Mouse (Mus musculus) midbrain, embryonic 13.5 days (tissue): ENCODE results near the gene Ugt1a10. TPM values are rescaled to one million over a fixed set of nuclear protein-coding genes. Genes with fewer than 3 reads are reported as not detected.
"Not testable (repeated sequence)": the region's sequence is repeated elsewhere in the genome, so short reads cannot be mapped to it uniquely, and the experiment has no call there.

Source experiments
- ATAC-seq: fragments of 200-750 bp; cut with Nextera tagmentation; 2 replicates; pipeline ENCODE4 v1.8.0; 2017; ENCODE audit warnings: mild to moderate bottlenecking, moderate TSS enrichment, moderate library complexity
- H3K27ac ChIP-seq: fragments of 300-500 bp; sonication (generic); 2 replicates; pipeline ENCODE4 v1.5.1; 2015; ENCODE audit warnings: inconsistent platforms, mild to moderate bottlenecking, moderate library complexity
- H3K27me3 ChIP-seq: fragments of 300-500 bp; sonication (generic); 2 replicates; pipeline ENCODE4 v1.6.1; 2015; ENCODE audit warnings: mild to moderate bottlenecking, inconsistent platforms
- H3K36me3 ChIP-seq: fragments of 300-500 bp; sonication (generic); 2 replicates; pipeline ENCODE4 v1.6.1; 2015; ENCODE audit warnings: mild to moderate bottlenecking, inconsistent platforms
- H3K4me1 ChIP-seq: fragments of 300-500 bp; sonication (generic); replicated peaks from 2 replicates; pipeline ENCODE4 v1.6.1; 2015; ENCODE audit warnings: inconsistent platforms
- H3K4me2 ChIP-seq: fragments of 300-500 bp; sonication (generic); replicated peaks from 2 replicates; pipeline ENCODE4 v1.6.1; 2015; ENCODE audit warnings: moderate library complexity, mild to moderate bottlenecking, inconsistent platforms
- H3K4me3 ChIP-seq: fragments of 300-500 bp; sonication (generic); replicated peaks from 2 replicates; pipeline ENCODE4 v1.5.1; 2015; ENCODE audit warnings: mild to moderate bottlenecking, inconsistent platforms
- H3K9ac ChIP-seq: fragments of 300-500 bp; sonication (generic); replicated peaks from 2 replicates; pipeline ENCODE4 v1.6.1; 2015; ENCODE audit warnings: mild to moderate bottlenecking, inconsistent platforms
- H3K9me3 ChIP-seq: fragments of 300-500 bp; sonication (generic); 2 replicates; pipeline ENCODE4 v1.6.1; 2016; ENCODE audit warnings: mild to moderate bottlenecking, inconsistent platforms
- WGBS: fragments of 180-500 bp; shearing (Covaris S2); methylation state at CpG from one replicate; pipeline ENCODE4 v1.1.7; 2015; 5-methylcytosine and 5-hydroxymethylcytosine counted together
- polyA plus RNA-seq: library from polyadenylated mRNA; unstranded; fragments of >200 nt; fragmentation: Nextera tagmentation; extraction: Ambion mirVana; gene quantifications from 2 replicates; pipeline ENCODE4 v1.2.1, GENCODE M21; 2015

Ugt1a10 gene
- polyA plus RNA-seq, 1 experiment from 2014 or later = not detected

GRCm38 (mm10) chr1:88130223-88130622 is 75.0 kb downstream of the Ugt1a10 start:
- H3K36me3 ChIP-seq, H3K27ac ChIP-seq, H3K27me3 ChIP-seq, H3K4me1 ChIP-seq, H3K9me3 ChIP-seq, H3K4me2 ChIP-seq, H3K4me3 ChIP-seq, H3K9ac ChIP-seq, ATAC-seq: not testable (repeated sequence)
- 79% methylated on average over 1 of the region's 1 CpGs for WGBS

- no peak overlapping the region for H3K4me2 ChIP-seq
- H3K4me3 ChIP-seq = no peak overlapping the region
- no peaks in the 10 kb centered on the region for H3K36me3 ChIP-seq
- ATAC-seq = 0 out of 2 replicates have a peak, but pooled peaks have one; percentile 34
- WGBS = 64% methylated on average over 3 of the region's 3 CpGs
- H3K27ac ChIP-seq = 0 out of 2 replicates have a peak overlapping the region, but pooled peaks have one; percentile 14
- H3K9ac ChIP-seq = no peak overlapping the region
- H3K27me3 ChIP-seq = no peaks in the 10 kb centered on the region
- no peaks in the 10 kb centered on the region for H3K9me3 ChIP-seq
- no peaks in the 10 kb centered on the region for H3K4me1 ChIP-seq
These were observed 78.8 kb downstream of the Ugt1a10 start for GRCm38 (mm10) chr1:88133908-88134456.

- 0 out of 2 replicates have a peak within 1 kb of the TSS, but pooled peaks have one; percentile 14 for H3K27ac ChIP-seq
- H3K9me3 ChIP-seq, H3K36me3 ChIP-seq, H3K4me3 ChIP-seq, H3K9ac ChIP-seq, H3K27me3 ChIP-seq, H3K4me2 ChIP-seq, H3K4me1 ChIP-seq: not testable (repeated sequence)
- 48% methylated on average over 5 of the region's 5 CpGs for WGBS
- peak; percentile 76 for ATAC-seq
These were observed 79.3 kb downstream of the Ugt1a10 start, which contains the start of gene Ugt1a6a for GRCm38 (mm10) chr1:88134457-88135011. TSS of gene Ugt1a6a (plus strand) at chr1:88134809.

GRCm38 (mm10) chr1:88135229-88135904 is 80.2 kb downstream of the Ugt1a10 start:
- WGBS = 92% methylated on average over 6 of the region's 6 CpGs
- not testable (repeated sequence) for H3K4me1 ChIP-seq, H3K9me3 ChIP-seq, H3K4me2 ChIP-seq, H3K4me3 ChIP-seq, H3K36me3 ChIP-seq, H3K27me3 ChIP-seq, H3K9ac ChIP-seq, ATAC-seq, H3K27ac ChIP-seq

- no peaks in the 10 kb centered on the region for H3K9me3 ChIP-seq
- no peaks in the 10 kb centered on the region for H3K36me3 ChIP-seq
- no peak overlapping the region for H3K27ac ChIP-seq
- WGBS = 66% methylated on average over 2 of the region's 2 CpGs
- H3K4me3 ChIP-seq = no peak overlapping the region
- no peak for ATAC-seq
- H3K9ac ChIP-seq = no peak overlapping the region
- no peaks in the 10 kb centered on the region for H3K4me1 ChIP-seq
- H3K27me3 ChIP-seq = no peaks in the 10 kb centered on the region
- H3K4me2 ChIP-seq = no peak overlapping the region
These were observed 81.5 kb downstream of the Ugt1a10 start for GRCm38 (mm10) chr1:88136646-88137045.

- H3K27me3 ChIP-seq = no peaks in the 10 kb centered on the region
- no peak overlapping the region for H3K9ac ChIP-seq
- no peaks in the 10 kb centered on the region for H3K4me1 ChIP-seq
- 90% methylated on average over 3 of the region's 3 CpGs for WGBS
- ATAC-seq = no peak
- H3K9me3 ChIP-seq = no peaks in the 10 kb centered on the region
- H3K27ac ChIP-seq = no peak overlapping the region
- H3K4me2 ChIP-seq = no peak overlapping the region
- H3K4me3 ChIP-seq = no peak overlapping the region
- H3K36me3 ChIP-seq = no peaks in the 10 kb centered on the region
These were observed 82.1 kb downstream of the Ugt1a10 start for GRCm38 (mm10) chr1:88137264-88137663.

GRCm38 (mm10) chr1:88138145-88138544 is 83.0 kb downstream of the Ugt1a10 start:
- WGBS = 94% methylated on average over 1 of the region's 1 CpGs
- no peaks in the 10 kb centered on the region for H3K27me3 ChIP-seq
- H3K36me3 ChIP-seq = no peaks in the 10 kb centered on the region
- no peak overlapping the region for H3K27ac ChIP-seq
- H3K9me3 ChIP-seq = no peaks in the 10 kb centered on the region
- H3K4me3 ChIP-seq = no peak overlapping the region
- no peak for ATAC-seq
- H3K9ac ChIP-seq = no peak overlapping the region
- H3K4me2 ChIP-seq = no peak overlapping the region
- H3K4me1 ChIP-seq = no peaks in the 10 kb centered on the region

- 47% methylated on average over 1 of the region's 1 CpGs for WGBS
- H3K4me3 ChIP-seq, H3K27me3 ChIP-seq, H3K27ac ChIP-seq, H3K36me3 ChIP-seq, H3K4me2 ChIP-seq, ATAC-seq, H3K4me1 ChIP-seq, H3K9ac ChIP-seq, H3K9me3 ChIP-seq: not testable (repeated sequence)
These were observed 85.3 kb downstream of the Ugt1a10 start for GRCm38 (mm10) chr1:88140492-88140891.

GRCm38 (mm10) chr1:88143966-88144675 is 88.9 kb downstream of the Ugt1a10 start:
- not testable (repeated sequence) for H3K9me3 ChIP-seq, H3K4me3 ChIP-seq, H3K27ac ChIP-seq, H3K4me2 ChIP-seq, H3K27me3 ChIP-seq, H3K36me3 ChIP-seq, ATAC-seq, H3K4me1 ChIP-seq, H3K9ac ChIP-seq
- 7% methylated on average over 5 of the region's 5 CpGs for WGBS

GRCm38 (mm10) chr1:88145278-88145677 is 90.1 kb downstream of the Ugt1a10 start:
- not testable (repeated sequence) for H3K36me3 ChIP-seq, H3K9me3 ChIP-seq, H3K4me2 ChIP-seq, H3K9ac ChIP-seq, H3K4me1 ChIP-seq, ATAC-seq, H3K27ac ChIP-seq, H3K4me3 ChIP-seq, H3K27me3 ChIP-seq
- 78% methylated on average over 2 of the region's 2 CpGs for WGBS

GRCm38 (mm10) chr1:88150133-88150532 is 94.9 kb downstream of the Ugt1a10 start:
- 85% methylated on average over 2 of the region's 2 CpGs for WGBS

GRCm38 (mm10) chr1:88158430-88158829 is 103.2 kb downstream of the Ugt1a10 start:
- Histone ChIP-seq H3K27ac (no peak overlapping the region), H3K4me3 (no peak overlapping the region), H3K9ac (no peak overlapping the region), H3K4me1 (no peaks in the 10 kb centered on the region), H3K36me3 (no peaks in the 10 kb centered on the region), H3K9me3 (no peaks in the 10 kb centered on the region), H3K27me3 (no peaks in the 10 kb centered on the region), H3K4me2 (no peak overlapping the region)
- 89% methylated on average over 2 of the region's 2 CpGs for WGBS
- no peak for ATAC-seq

More at GRCm38 (mm10) chr1:88150133-88150532, 94.9 kb downstream of the Ugt1a10 start:
- not testable (repeated sequence) for H3K4me2 ChIP-seq, H3K36me3 ChIP-seq, H3K4me1 ChIP-seq, H3K9ac ChIP-seq, H3K9me3 ChIP-seq, H3K27ac ChIP-seq, H3K27me3 ChIP-seq, H3K4me3 ChIP-seq, ATAC-seq
